Mouse (Mus musculus) adrenal gland, adult 10 weeks (tissue): ENCODE data around the gene Leprot. TPM values are rescaled to one million over a fixed set of nuclear protein-coding genes. Genes with fewer than 3 reads are reported as not detected.

Experiments
- polyA plus RNA-seq: library from polyadenylated mRNA; stranded (reverse); fragments of 350-450 nt; fragmentation: Illumina TruSeq; extraction: RNeasy Lipid Tissue Mini Kit (QIAGEN cat#74804); gene quantifications from one replicate; pipeline ENCODE4 v1.2.3, GENCODE M21; 2014; ENCODE audit warnings: low read depth, low replicate concordance

Gene Leprot
- polyA plus RNA-seq = 93.5 TPM

DNA sequence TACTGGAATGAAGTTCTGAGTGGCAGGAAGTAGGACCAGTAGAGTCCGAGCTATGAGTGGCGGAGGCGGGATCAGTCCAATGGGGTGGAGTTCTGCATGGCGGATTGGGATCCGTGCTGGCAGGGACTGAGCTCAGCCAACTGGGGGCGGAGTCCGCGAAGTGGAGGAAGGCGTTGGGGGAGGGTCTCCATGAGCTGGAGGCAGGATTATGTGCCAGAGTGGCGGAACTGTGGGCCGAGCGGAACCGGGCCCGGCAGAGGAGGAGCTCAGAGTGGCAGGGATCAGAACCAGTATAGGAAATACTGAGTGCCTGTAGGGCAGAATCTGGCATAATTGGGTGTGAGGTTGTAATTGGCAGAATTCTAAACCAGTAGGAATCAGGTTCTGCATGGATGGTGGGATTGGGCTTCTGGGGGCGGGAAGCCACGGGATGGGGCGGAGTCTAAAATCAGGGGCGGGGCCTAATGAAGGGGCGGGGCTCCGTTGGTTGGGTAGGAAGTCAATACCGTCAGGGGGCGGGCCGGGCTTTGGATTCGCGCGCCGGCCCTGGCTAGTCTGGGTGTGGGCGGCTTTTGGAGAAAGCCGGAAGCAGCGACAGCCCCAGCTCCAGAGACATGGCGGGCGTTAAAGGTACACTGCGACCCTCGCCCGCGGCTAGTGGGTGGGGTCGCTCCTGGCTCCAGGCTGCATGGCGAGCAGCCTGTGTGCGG lies at the start of gene Leprot:
Leprot (plus strand) TSS at position 523 of the 710 bp plus-strand sequence.

Other genes with a start within 250 kb of the Leprot start
- gene Ak4, start 228.4 kb upstream of the Leprot start, polyA plus RNA-seq = 5.1 TPM
- 6.2 TPM for gene Dnajc6, start 151.1 kb upstream of the Leprot start, polyA plus RNA-seq
- gene Lepr, start 69.7 kb downstream of the Leprot start, polyA plus RNA-seq = 18.7 TPM
- gene B020004J07Rik, start 196.3 kb downstream of the Leprot start, polyA plus RNA-seq = not detected
- not detected for gene C130073F10Rik, start 246.1 kb downstream of the Leprot start, polyA plus RNA-seq